Mouse (Mus musculus): Measurements from ENCODE around the gene H3f3a.

DNA sequence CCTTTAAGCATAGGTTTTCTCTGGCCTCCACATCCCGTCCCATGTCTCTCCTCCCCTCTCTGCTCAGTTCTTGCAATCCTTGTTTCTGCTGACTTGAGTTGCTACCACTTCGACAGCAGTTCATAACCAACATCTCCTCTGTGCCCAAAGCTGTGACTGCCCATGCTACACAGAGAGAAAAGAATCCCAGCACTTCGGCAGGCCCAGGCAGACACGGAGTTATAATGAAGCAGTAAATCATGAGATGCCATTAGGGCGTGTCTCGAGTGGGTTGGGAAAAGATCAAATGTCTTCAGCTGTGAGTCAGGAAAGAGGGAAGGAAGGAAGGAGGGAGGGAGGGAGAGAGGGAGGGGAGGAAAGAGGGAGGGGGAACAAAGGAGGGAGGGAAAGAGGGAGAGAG, 24.3 kb upstream of the H3f3a start:
- TF ChIP-seq CTCF (IDR thresholded peaks at IDR 0.05; ENCODE audit: low read depth), result no peak
- no peak for TF ChIP-seq EP300 (IDR thresholded peaks at IDR 0.05; ENCODE audit: low read depth)

Measured in liver, embryonic 14.5 days (tissue).